Mouse (Mus musculus) heart, embryonic 15.5 days (tissue): Measurements from ENCODE around the gene Insl5. TPM values are rescaled to one million over a fixed set of nuclear protein-coding genes. Genes with fewer than 3 reads are reported as not detected.

Experiments used
- ATAC-seq: fragments of 200-750 bp; cut with Nextera tagmentation; replicated peaks from 2 replicates; pipeline ENCODE4 v1.8.0; 2017; ENCODE audit warnings: low read depth, moderate TSS enrichment; ENCODE audit not compliant: insufficient number of reproducible peaks, insufficient read depth, low FRiP score
- H3K27ac ChIP-seq: fragments of 300-500 bp; sonication (generic); 2 replicates; pipeline ENCODE4 v1.5.1; 2015; ENCODE audit warnings: mild to moderate bottlenecking, inconsistent platforms
- H3K27me3 ChIP-seq: fragments of 300-500 bp; sonication (generic); 2 replicates; pipeline ENCODE4 v1.6.1; 2015; ENCODE audit warnings: inconsistent platforms
- H3K36me3 ChIP-seq: fragments of 300-500 bp; sonication (generic); 2 replicates; pipeline ENCODE4 v1.6.1; 2015; ENCODE audit warnings: mild to moderate bottlenecking, inconsistent platforms
- H3K4me1 ChIP-seq: fragments of 300-500 bp; sonication (generic); replicated peaks from 2 replicates; pipeline ENCODE4 v1.6.1; 2015; ENCODE audit warnings: inconsistent platforms
- H3K4me2 ChIP-seq: fragments of 300-500 bp; sonication (generic); 2 replicates; pipeline ENCODE4 v1.6.1; 2015; ENCODE audit warnings: inconsistent platforms, mild to moderate bottlenecking, moderate library complexity
- H3K4me3 ChIP-seq: fragments of 300-500 bp; sonication (generic); 2 replicates; pipeline ENCODE4 v1.5.1; 2015; ENCODE audit warnings: mild to moderate bottlenecking, inconsistent platforms
- H3K9ac ChIP-seq: fragments of 300-500 bp; sonication (generic); 2 replicates; pipeline ENCODE4 v1.6.1; 2015; ENCODE audit warnings: mild to moderate bottlenecking, inconsistent platforms
- H3K9me3 ChIP-seq: fragments of 300-500 bp; sonication (generic); replicated peaks from 2 replicates; pipeline ENCODE4 v1.6.1; 2016; ENCODE audit warnings: inconsistent platforms
- WGBS: fragments of 180-500 bp; shearing (Covaris S2); methylation state at CpG from one replicate; pipeline ENCODE4 v1.1.7; 2015; ENCODE audit warnings: mixed read lengths; 5-methylcytosine and 5-hydroxymethylcytosine counted together
- polyA plus RNA-seq: library from polyadenylated mRNA; unstranded; fragments of >200 nt; fragmentation: Nextera tagmentation; extraction: Ambion mirVana; gene quantifications from 2 replicates; pipeline ENCODE4 v1.2.1, GENCODE M21; 2015

The Insl5 gene
- polyA plus RNA-seq, 1 experiment from 2014 or later, result not detected

DNA sequence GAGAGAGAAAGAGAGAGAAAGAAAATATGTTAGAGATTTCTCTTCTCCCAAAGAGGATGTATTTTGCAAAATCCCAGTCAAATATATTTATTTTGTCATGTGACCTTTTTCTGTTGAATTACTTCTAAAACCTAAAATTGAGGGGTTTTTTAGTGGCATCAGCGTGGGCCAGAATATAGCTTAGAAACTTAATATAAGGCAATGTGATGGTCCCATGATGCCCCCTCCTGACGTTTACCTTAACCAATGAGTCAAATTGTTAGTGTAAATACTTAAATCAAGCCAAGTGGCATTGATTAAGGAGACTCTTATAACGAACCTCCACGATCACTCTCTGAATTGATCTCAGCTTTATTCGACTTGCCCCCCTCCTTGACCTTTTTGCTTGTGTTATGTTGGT, 52.5 kb downstream of the Insl5 start:
- Histone ChIP-seq H3K27ac (no peak overlapping the region), H3K27me3 (peaks cover 11% of the 10 kb centered on the region), H3K9me3 (no peaks in the 10 kb centered on the region), H3K4me2 (no peak overlapping the region), H3K4me3 (no peak overlapping the region), H3K4me1 (peaks cover 9% of the 10 kb centered on the region), H3K36me3 (no peaks in the 10 kb centered on the region), H3K9ac (no peak overlapping the region)
- ATAC-seq, result no peak
- WGBS, result 68% methylated on average over 5 of the region's 5 CpGs

DNA sequence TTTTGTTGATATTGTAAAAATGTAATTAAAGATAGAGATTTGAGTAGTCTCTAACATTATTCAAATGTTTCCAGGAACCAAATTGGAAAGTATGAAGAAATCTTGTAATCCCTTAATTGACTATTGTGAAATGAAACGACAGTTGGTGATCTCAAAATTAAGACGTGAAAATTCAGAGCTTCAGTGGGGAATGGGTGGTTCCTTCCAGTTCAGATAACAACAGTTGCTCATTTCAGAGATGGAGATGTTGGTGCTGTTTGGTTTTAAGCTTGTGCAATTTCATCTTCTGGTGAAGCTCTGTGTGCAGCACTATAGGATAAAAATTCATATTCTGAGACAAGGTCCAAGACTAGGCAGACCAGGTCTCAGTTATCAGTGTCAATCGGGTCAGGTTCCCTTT, 54.6 kb downstream of the Insl5 start:
- Histone ChIP-seq H3K9me3 (no peaks in the 10 kb centered on the region), H3K27me3 (peaks cover 5% of the 10 kb centered on the region; the same call in 1 of the 2 replicates), H3K4me3 (no peak overlapping the region), H3K27ac (no peak overlapping the region), H3K9ac (no peak overlapping the region), H3K36me3 (no peaks in the 10 kb centered on the region), H3K4me2 (no peak overlapping the region), H3K4me1 (no peaks in the 10 kb centered on the region)
- WGBS, result 63% methylated on average over 3 of the region's 3 CpGs
- ATAC-seq, result no peak

DNA sequence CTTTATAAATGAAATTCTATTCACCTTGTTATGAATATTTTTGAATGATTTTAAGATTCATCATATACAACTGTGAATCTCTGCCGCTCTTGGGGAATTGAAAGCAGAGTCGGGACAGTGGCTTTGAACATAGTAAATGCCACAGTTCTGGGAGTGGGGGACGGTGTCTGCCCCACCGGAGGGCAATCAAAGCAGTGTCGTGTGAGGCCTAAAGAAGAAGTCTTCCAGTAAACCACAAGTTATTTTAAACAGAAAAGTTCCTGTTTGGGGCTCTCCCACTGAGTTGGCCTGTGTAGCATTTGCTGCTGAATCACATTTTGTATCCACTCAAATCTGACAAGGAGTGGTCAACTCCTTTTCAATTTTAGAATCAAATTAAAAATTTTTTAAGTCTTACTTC, 55.5 kb downstream of the Insl5 start:
- H3K27me3 ChIP-seq, result no peaks in the 10 kb centered on the region
- no peak overlapping the region for H3K4me2 ChIP-seq
- H3K36me3 ChIP-seq, result no peaks in the 10 kb centered on the region
- WGBS, result 67% methylated on average over 5 of the region's 5 CpGs
- H3K4me1 ChIP-seq, result no peaks in the 10 kb centered on the region
- no peak overlapping the region for H3K9ac ChIP-seq
- H3K27ac ChIP-seq, result no peak overlapping the region
- no peaks in the 10 kb centered on the region for H3K9me3 ChIP-seq
- ATAC-seq, result no peak
- no peak overlapping the region for H3K4me3 ChIP-seq

DNA sequence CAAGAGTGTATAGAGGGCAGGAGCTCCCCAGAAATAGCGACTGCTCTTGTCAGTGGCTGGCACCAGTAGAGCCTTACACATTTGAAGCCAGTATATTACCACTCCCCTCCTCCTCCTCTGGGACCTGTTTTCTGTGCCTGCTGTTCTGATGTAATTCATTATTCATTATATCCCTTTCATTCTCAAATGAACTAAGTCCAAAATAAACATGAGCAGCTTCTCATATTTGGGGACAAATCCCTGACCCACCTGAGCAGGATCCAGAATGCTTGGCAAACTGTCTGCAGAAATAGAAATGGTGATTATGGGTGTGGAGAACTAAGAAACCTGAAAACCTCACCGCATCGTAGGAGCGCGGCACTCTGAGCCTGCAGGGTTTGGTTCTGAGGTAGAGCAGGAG, 57.0 kb downstream of the Insl5 start:
- Histone ChIP-seq H3K9me3 (no peaks in the 10 kb centered on the region), H3K36me3 (no peaks in the 10 kb centered on the region), H3K27ac (no peak overlapping the region), H3K4me2 (no peak overlapping the region), H3K4me3 (no peak overlapping the region), H3K4me1 (no peaks in the 10 kb centered on the region), H3K9ac (no peak overlapping the region), H3K27me3 (no peaks in the 10 kb centered on the region)
- WGBS, result 92% methylated on average over 5 of the region's 5 CpGs
- no peak for ATAC-seq

Other genes starting within 250 kb of the Insl5 start
- gene Tctex1d1, start 48.2 kb downstream of the Insl5 start, polyA plus RNA-seq, result 1.1 TPM in 1 of 2 replicates, not detected in the other
- 27.9 and 29.2 TPM in 2 replicates for gene Mier1, start 87.5 kb upstream of the Insl5 start, polyA plus RNA-seq
- 1.2 and 2.2 TPM in 2 replicates for gene Wdr78, start 87.7 kb upstream of the Insl5 start, polyA plus RNA-seq
- gene Slc35d1, start 188.3 kb upstream of the Insl5 start, polyA plus RNA-seq, result 5.4 and 7.5 TPM in 2 replicates